Mouse (Mus musculus) adrenal gland, postnatal 25 days (tissue): ENCODE measurements at regions not wholly inside any gene's neighbourhood (a gene's known extent, or its start where the extent isn't known, plus 50 kb on each side); places are given as distances from the start of the nearest gene placed in this dataset.
"Not testable (repeated sequence)": the region's sequence is repeated elsewhere in the genome, so short reads cannot be mapped to it uniquely, and the experiment has no call there.

Source experiments
- DNase-seq: peaks from one replicate; pipeline ENCODE4 v3.0.0; 2021; ENCODE audit warnings: mixed read lengths

GRCm38 (mm10) chr9:41914611-41915010 lies 209.5 kb downstream of the Sorl1 start:
- DNase-seq = no peak

DNA sequence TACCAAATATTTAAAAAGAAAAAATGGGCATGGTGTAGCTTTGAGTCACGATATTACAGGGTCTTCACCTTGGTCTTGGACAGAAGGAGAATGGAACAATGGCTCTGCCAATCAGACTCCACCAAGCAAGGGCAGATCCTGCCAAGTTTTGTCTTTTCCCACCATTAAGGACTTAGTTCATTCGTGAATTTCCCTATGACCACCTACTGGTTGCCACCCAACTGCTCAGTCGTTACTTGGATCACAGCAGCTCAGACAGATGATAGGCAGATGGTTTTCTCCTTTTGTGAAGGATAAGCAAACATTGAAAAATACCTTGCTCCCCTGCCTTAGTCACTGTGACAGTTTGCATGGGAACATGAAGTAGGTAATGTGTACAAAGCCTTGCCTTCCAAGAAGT lies 210.2 kb downstream of the Sorl1 start:
- DNase-seq = no peak

GRCm38 (mm10) chr9:41912482-41912881 lies 211.6 kb downstream of the Sorl1 start:
- DNase-seq = no peak

- no peak for DNase-seq
These were observed 223.5 kb downstream of the Sorl1 start for GRCm38 (mm10) chr9:41900606-41900974.

DNA sequence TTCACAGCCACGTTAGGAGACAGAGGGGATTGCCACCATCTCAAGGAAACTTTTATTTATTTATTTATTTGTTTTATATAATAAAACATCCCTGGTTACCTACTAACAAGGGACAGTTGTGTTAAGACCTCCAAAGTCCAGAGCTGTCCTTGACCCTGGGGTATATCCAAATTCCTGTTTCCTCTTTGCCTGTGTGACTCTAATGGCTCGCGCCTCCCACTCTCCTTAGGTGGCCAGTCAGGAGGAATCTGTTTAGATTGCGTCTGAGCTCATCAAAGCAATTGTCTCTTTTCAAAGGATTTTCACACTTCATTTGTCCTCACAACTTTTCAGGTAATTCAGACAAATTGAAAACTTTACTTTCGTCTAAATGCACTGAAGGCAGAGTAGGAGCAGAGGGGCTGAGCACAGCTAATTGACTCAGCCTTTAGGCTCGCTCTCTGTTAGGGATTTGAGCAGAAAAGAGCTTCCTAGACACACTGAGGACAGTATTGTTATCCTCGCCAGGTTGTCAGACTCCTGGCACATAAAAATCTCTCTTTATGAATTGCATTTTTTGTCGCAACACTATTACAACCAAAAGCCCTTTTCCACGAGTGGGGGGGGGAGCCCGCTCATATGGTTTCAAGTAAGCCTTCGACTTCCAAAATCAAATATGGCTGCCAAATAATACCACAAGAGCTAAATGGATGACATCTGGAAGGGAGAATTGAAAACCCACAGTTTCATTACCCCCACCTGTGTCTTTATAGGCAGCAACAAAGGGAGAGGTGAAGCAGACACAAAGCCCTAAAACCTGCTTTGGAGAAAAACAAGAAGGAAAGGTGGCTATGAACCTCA lies 224.1 kb downstream of the Sorl1 start:
- no peak for DNase-seq

DNA sequence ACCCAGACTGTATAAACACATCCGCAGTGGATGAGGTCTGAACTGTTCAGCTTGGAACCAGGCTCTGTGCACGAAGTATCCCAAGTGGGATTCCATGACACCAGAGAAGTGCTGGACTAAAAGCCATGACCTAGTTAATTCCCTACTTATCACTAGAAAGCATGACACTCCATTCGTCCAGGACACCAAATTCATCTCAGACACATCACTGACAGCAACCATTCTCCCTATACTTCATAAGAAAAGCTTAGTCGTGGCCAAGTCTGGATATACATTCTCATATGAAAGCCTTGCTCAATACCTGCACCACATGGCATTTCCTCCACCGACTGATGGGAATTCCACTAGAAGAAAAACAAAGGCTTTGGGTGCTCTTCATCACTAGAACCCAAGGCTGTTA lies 229.0 kb downstream of the Sorl1 start:
- no peak for DNase-seq

- no peak for DNase-seq
These were observed 231.3 kb downstream of the Sorl1 start for GRCm38 (mm10) chr9:41892841-41893240.

- no peak for DNase-seq
These were observed 232.9 kb downstream of the Sorl1 start for GRCm38 (mm10) chr9:41891206-41891605.

- peak; percentile 50 for DNase-seq
These were observed 233.6 kb downstream of the Sorl1 start for GRCm38 (mm10) chr9:41890273-41891141.

GRCm38 (mm10) chr9:41889568-41890272 lies 234.4 kb downstream of the Sorl1 start:
- DNase-seq = peak; percentile 7

DNA sequence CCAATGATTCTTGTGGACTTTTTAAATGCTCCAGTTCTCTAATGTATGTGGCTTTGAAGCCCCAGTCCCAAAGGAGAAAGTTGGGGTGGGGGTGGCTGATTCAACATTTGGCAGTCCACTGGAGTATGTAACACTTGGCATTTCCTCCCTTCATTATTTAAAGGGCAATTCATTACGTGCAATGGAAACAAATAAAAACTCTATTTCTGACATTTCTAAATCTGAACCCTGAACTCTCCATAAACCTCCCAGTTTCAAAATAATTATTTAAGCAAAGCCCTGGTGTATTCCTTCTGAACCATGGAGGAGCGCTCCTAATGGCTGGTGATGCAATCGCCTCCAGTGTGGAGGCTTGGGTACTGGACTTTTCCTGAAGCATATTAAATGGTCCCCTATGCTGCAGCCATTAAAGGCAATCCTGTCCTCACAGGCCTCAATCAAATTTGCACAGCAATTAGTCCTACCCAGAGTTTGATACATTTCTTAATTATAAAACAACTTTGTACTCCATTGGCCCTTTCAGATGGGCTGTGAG lies 235.4 kb downstream of the Sorl1 start:
- no peak for DNase-seq

DNA sequence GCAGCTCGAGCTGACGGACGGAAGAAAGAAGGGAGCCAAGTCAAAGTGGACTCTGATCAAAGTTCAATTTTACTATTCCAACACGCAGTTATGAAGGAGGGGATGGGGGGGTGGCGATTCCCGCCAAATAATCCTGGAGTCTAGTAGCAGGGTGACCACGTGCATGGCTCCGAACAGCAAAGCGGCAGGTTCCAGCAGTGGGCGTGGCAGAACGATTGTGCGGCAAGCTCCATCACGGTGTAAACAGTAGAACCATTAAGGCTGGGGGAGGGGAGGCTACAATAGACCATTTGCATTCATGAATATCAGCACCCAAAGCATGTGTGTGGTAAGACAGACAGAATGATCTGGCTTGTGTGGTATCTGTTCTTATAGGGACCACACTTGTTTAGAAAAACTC lies 237.6 kb downstream of the Sorl1 start:
- DNase-seq = not testable (repeated sequence)

DNA sequence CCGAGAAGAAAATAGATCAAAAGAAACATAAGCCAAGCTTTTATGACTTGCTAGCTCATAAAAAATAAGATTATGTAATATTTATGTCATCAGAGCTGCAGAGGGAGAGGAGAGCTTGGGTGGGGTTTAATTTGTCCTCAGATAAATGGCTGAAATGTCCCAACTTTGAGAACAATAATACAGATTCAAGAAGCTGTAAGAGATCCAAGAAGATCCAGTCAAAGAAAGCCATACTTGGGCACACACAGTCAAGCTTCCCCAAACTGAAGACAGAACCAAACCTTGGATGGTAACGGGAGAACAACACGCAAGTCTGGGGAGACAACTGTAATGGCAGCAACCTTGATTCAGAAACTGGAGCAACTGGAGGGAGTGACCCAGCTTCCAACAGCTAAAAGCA lies 243.6 kb downstream of the Sorl1 start:
- no peak for DNase-seq

DNA sequence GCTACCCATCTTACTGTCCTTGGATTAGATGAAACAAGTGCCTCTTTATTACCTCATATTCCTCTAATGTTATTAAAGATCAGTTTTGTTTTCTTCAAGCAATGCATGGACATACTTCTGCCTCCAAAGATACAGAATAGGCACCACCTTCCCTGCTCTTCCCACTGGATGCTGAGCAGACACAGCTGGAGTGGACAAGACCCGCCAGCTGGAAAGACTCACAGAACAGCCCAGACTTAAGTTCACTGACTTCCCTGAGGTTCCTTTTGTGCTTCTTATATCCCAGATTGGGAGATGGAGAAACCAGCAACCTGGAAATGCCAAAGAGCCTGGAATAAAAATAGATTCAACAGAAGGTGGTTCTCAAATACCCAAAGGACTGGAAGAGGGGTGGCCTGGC lies 245.0 kb downstream of the Sorl1 start:
- DNase-seq = no peak

GRCm38 (mm10) chr9:41861136-41861535 lies 263.0 kb downstream of the Sorl1 start:
- DNase-seq = no peak

GRCm38 (mm10) chr9:41860681-41861080 lies 263.4 kb downstream of the Sorl1 start:
- peak; percentile 50 for DNase-seq

- no peak for DNase-seq
These were observed 264.3 kb downstream of the Sorl1 start for GRCm38 (mm10) chr9:41859780-41860179.

- no peak for DNase-seq
These were observed 272.0 kb downstream of the Sorl1 start for GRCm38 (mm10) chr9:41852099-41852498.

DNA sequence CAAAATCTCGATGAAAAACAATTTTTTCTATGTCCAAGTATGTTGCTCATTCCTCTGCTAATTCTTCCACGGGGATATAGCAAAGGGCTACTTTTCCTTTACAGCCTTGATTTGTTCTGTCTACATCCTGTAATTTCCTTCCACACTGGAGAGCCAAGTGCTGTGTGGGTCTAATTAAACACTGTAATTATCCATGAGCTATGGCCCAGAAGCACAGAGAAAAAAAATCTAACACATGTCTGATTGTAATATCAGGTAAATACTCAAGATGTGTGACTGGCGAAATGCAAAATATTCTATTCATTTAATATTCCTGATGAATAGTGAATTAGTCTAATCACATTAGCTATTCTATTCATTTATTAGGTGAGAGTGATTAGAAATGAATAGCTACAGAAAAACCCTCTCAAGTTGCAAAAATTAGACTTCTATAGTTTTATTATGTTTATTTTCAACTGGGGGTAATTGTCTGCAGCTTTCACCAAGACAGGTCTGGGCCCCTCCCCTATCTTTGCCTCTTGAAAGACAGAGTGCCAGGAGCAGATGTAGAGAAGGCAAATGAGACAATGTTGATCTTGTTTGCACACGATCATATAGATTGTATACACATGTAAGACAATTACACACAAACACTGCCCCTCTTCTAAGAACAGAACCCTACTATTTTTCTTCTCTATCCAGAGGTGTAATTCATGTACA lies 274.3 kb downstream of the Sorl1 start:
- DNase-seq = no peak

GRCm38 (mm10) chr9:41844616-41845015 lies 279.5 kb downstream of the Sorl1 start:
- no peak for DNase-seq

GRCm38 (mm10) chr9:41834487-41835404 lies 289.4 kb downstream of the Sorl1 start:
- no peak for DNase-seq
